Mouse (Mus musculus) spleen, adult 2 months (tissue): ENCODE results near the gene Papln.

Experiments
- CTCF ChIP-seq: fragments of 200-500 bp; IDR thresholded peaks from 2 replicates; pipeline ENCODE4 v1.5.1; 2011; ENCODE audit warnings: mild to moderate bottlenecking, inconsistent platforms; ENCODE audit not compliant: insufficient read depth, insufficient read length, insufficient replicate concordance; ENCODE audit errors: extremely low read depth
- POLR2A ChIP-seq: fragments of 200-500 bp; IDR thresholded peaks from 2 replicates; pipeline ENCODE4 v1.6.1; 2011; ENCODE audit warnings: low read depth, low read length, inconsistent platforms

DNA sequence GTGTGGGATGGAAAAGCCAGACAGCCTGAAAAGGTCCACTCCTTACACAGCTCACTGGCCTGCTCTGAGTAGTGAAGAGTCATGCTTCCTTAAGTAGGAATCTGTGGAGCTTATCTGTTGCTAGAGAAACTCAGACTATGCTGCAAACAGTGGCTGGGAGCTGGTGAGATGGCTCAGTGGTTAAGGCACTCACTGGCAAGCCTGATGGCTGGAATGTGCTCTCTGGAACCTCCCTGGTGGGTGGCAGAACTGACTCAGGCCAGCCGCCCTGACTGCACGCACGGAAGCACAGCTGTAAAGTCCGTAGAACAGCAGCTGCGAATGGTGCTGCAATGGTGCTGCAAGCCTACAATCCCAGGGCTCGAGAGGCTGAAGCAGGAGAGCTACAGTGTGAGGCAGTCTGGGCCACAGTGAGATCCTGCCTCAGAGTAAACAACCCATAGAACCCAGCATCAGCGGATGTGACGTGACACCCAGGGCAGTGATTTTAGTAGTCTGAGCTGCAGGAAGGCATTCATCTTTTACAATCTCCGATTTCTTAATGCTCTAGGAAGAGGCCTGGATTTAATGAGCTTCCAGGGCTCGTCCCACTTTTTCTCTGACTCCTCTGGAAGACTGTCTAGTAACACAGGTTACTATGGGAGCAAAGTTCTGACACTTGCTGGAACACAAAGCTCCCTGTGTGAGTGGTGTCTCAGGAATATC is 29.4 kb downstream of the Papln start:
- no peak for TF ChIP-seq POLR2A
- TF ChIP-seq CTCF: no peak
